Mouse (Mus musculus) spleen, adult 2 months (tissue): ENCODE measurements around the gene P4hb.

Experiments used
- CTCF ChIP-seq: fragments of 200-500 bp; IDR thresholded peaks from 2 replicates; pipeline ENCODE4 v1.5.1; 2011; ENCODE audit warnings: mild to moderate bottlenecking, inconsistent platforms; ENCODE audit not compliant: insufficient read depth, insufficient read length, insufficient replicate concordance; ENCODE audit errors: extremely low read depth
- POLR2A ChIP-seq: fragments of 200-500 bp; IDR thresholded peaks from 2 replicates; pipeline ENCODE4 v1.6.1; 2011; ENCODE audit warnings: low read depth, low read length, inconsistent platforms

DNA sequence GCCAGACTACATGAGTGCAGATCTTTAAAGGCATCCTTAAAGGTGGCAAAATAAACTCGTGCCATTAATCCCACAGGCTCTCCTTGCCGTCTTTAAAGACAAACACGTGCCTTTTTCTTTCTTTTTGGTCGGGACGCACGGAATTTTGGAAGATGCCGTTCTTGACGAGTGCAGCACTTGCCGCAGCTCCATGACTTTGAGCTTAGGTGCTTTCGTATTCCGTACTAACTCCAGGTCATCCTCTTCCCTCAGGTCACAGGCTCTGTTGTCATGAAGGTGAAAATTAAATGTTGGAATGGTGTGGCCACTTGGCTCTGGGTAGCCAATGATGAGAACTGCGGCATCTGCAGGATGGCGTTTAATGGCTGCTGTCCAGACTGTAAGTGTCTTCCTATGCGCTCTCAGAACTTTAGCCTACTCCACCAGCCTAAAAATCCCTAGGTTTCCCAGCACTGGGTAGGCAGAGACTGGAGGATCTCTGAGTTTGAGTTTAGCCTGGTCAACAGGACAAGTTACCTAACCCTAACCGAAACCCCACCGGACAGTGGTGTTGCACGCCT is 26.0 kb upstream of the P4hb start:
- TF ChIP-seq POLR2A, result no peak
- no peak for TF ChIP-seq CTCF
